Mouse (Mus musculus) forebrain, embryonic 11.5 days (tissue): Measurements from ENCODE around the gene Nfatc2ip. TPM values are rescaled to one million over a fixed set of nuclear protein-coding genes. Genes with fewer than 3 reads are reported as not detected.
"Not testable (repeated sequence)": the region's sequence is repeated elsewhere in the genome, so short reads cannot be mapped to it uniquely, and the experiment has no call there.

Source experiments
- ATAC-seq: fragments of 200-750 bp; cut with Nextera tagmentation; replicated peaks from 2 replicates; pipeline ENCODE4 v1.8.0; 2017; ENCODE audit warnings: moderate TSS enrichment; ENCODE audit not compliant: low FRiP score
- DNase-seq: peaks from one replicate; pipeline ENCODE4 v3.0.0-alpha.2; 2017; ENCODE audit warnings: low spot score
- H3K27ac ChIP-seq: fragments of 300-500 bp; sonication (generic); 2 replicates; pipeline ENCODE4 v1.5.1; 2014; ENCODE audit warnings: low read depth, low read length
- H3K27me3 ChIP-seq: fragments of 300-500 bp; sonication (generic); 2 replicates; pipeline ENCODE4 v1.6.1; 2014; ENCODE audit warnings: mild to moderate bottlenecking, low read length, mixed read lengths; ENCODE audit not compliant: control insufficient read depth, insufficient read depth
- H3K36me3 ChIP-seq: fragments of 300-500 bp; sonication (generic); 2 replicates; pipeline ENCODE4 v1.6.1; 2014; ENCODE audit warnings: mild to moderate bottlenecking, low read length, moderate library complexity, mixed read lengths; ENCODE audit not compliant: control insufficient read depth, insufficient read depth
- H3K4me1 ChIP-seq: fragments of 300-500 bp; sonication (generic); replicated peaks from 2 replicates; pipeline ENCODE4 v1.6.1; 2014; ENCODE audit warnings: low read length, mixed read lengths; ENCODE audit not compliant: control insufficient read depth, insufficient read depth
- H3K4me2 ChIP-seq: fragments of 300-500 bp; sonication (generic); 2 replicates; pipeline ENCODE4 v1.6.1; 2014; ENCODE audit warnings: low read depth, mild to moderate bottlenecking, low read length, moderate library complexity, mixed read lengths; ENCODE audit not compliant: severe bottlenecking
- H3K4me3 ChIP-seq: fragments of 300-500 bp; sonication (generic); 2 replicates; pipeline ENCODE4 v1.5.1; 2014; ENCODE audit warnings: low read depth, low read length
- H3K9ac ChIP-seq: fragments of 300-500 bp; sonication (generic); 2 replicates; pipeline ENCODE4 v1.6.1; 2014; ENCODE audit warnings: low read length
- H3K9me3 ChIP-seq: fragments of 300-500 bp; sonication (generic); 2 replicates; pipeline ENCODE4 v1.6.1; 2016; ENCODE audit warnings: low read length, mixed read lengths; ENCODE audit not compliant: control insufficient read depth
- WGBS: fragments of 180-500 bp; shearing (Covaris S2); extraction: QIAGEN DNeasy Blood & Tissue Kit; methylation state at CpG from one replicate; pipeline ENCODE4 v1.1.7; 2014; 5-methylcytosine and 5-hydroxymethylcytosine counted together
- polyA plus RNA-seq: library from polyadenylated mRNA; unstranded; fragments of >200 nt; fragmentation: Nextera tagmentation; extraction: Ambion mirVana; gene quantifications from 2 replicates; pipeline ENCODE4 v1.2.1, GENCODE M21; 2014

Gene Nfatc2ip
- polyA plus RNA-seq, 1 experiment from 2014 or later = 3.6 TPM

- DNase-seq = no peak
- H3K4me3 ChIP-seq = no peak overlapping the region
- no peak overlapping the region for H3K27ac ChIP-seq
- no peak overlapping the region for H3K9ac ChIP-seq
- ATAC-seq = no peak
- no peaks in the 10 kb centered on the region for H3K36me3 ChIP-seq
- H3K4me1 ChIP-seq = 0 out of 2 replicates have a peak, but pooled peaks cover 3% of the 10 kb centered on the region
- 95% methylated on average over 4 of the region's 4 CpGs for WGBS
- no peaks in the 10 kb centered on the region for H3K27me3 ChIP-seq
- H3K4me2 ChIP-seq = no peak overlapping the region
- no peaks in the 10 kb centered on the region for H3K9me3 ChIP-seq
Observed at GRCm38 (mm10) chr7:126397822-126398221, 1.3 kb upstream of the Nfatc2ip start.

GRCm38 (mm10) chr7:126397221-126397620 is 684 bp upstream of the Nfatc2ip start:
- H3K4me2 ChIP-seq = no peak overlapping the region; the same call in 1 of the 2 replicates
- no peak for DNase-seq
- no peaks in the 10 kb centered on the region for H3K27me3 ChIP-seq
- H3K4me3 ChIP-seq = peak overlapping the region; percentile 89; the same call in 1 of the 2 replicates
- H3K4me1 ChIP-seq = 0 out of 2 replicates have a peak, but pooled peaks cover 3% of the 10 kb centered on the region
- WGBS = 50% methylated on average over 6 of the region's 6 CpGs
- ATAC-seq = no peak
- peak overlapping the region; percentile 9; the same call in 1 of the 2 replicates for H3K9ac ChIP-seq
- no peaks in the 10 kb centered on the region for H3K9me3 ChIP-seq
- no peak overlapping the region for H3K27ac ChIP-seq
- no peaks in the 10 kb centered on the region for H3K36me3 ChIP-seq

GRCm38 (mm10) chr7:126392086-126392884 is 4.3 kb downstream of the Nfatc2ip start:
- WGBS = 91% methylated on average over 7 of the region's 7 CpGs
- H3K4me2 ChIP-seq, DNase-seq, H3K27ac ChIP-seq, H3K9me3 ChIP-seq, H3K9ac ChIP-seq, H3K4me1 ChIP-seq, H3K27me3 ChIP-seq, H3K4me3 ChIP-seq, ATAC-seq, H3K36me3 ChIP-seq: not testable (repeated sequence)

- Histone ChIP-seq H3K4me2 (no peak overlapping the region), H3K36me3 (no peaks in the 10 kb centered on the region; the same call in 1 of the 2 replicates), H3K9me3 (no peaks in the 10 kb centered on the region), H3K9ac (no peak overlapping the region), H3K4me1 (no peaks in the 10 kb centered on the region), H3K27ac (no peak overlapping the region), H3K27me3 (no peaks in the 10 kb centered on the region), H3K4me3 (no peak overlapping the region)
- DNase-seq = no peak
- WGBS = 92% methylated on average over 1 of the region's 1 CpGs
- no peak for ATAC-seq
Observed at GRCm38 (mm10) chr7:126388185-126388584, 8.4 kb downstream of the Nfatc2ip start.

- no peak for DNase-seq
- no peak for ATAC-seq
- no peaks in the 10 kb centered on the region; the same call in 1 of the 2 replicates for H3K36me3 ChIP-seq
- H3K9me3 ChIP-seq = no peaks in the 10 kb centered on the region
- H3K27ac ChIP-seq = no peak overlapping the region
- no peaks in the 10 kb centered on the region for H3K27me3 ChIP-seq
- no peak overlapping the region for H3K9ac ChIP-seq
- no peak overlapping the region for H3K4me2 ChIP-seq
- 91% methylated on average over 5 of the region's 5 CpGs for WGBS
- no peaks in the 10 kb centered on the region for H3K4me1 ChIP-seq
- H3K4me3 ChIP-seq = no peak overlapping the region
Observed at GRCm38 (mm10) chr7:126383565-126383964, 13.0 kb downstream of the Nfatc2ip start.

GRCm38 (mm10) chr7:126377278-126378158 is 19.0 kb downstream of the Nfatc2ip start, which contains the start of gene Spns1:
Gene Spns1 (minus strand): TSS chr7:126377450.
- WGBS = under 1% methylated on average over 33 of the region's 33 CpGs
- Histone ChIP-seq H3K4me1 (peaks cover 3% of the 10 kb centered on the region; the same call in 1 of the 2 replicates), H3K27me3 (no peaks in the 10 kb centered on the region), H3K9me3 (no peaks in the 10 kb centered on the region), H3K4me3 (peak within 1 kb of the TSS; percentile 89), H3K27ac (peak within 1 kb of the TSS; percentile 32), H3K36me3 (peaks cover 2% of the 10 kb centered on the region; the same call in 1 of the 2 replicates), H3K4me2 (peak within 1 kb of the TSS; percentile 84), H3K9ac (peak within 1 kb of the TSS; percentile 80)
- DNase-seq = peak; percentile 96
- peak; percentile 98 for ATAC-seq

GRCm38 (mm10) chr7:126376903-126377277 is 19.6 kb downstream of the Nfatc2ip start:
- Histone ChIP-seq H3K4me3 (peak overlapping the region; percentile 89), H3K9me3 (no peaks in the 10 kb centered on the region), H3K27ac (peak overlapping the region; percentile 18; the same call in 1 of the 2 replicates), H3K36me3 (peaks cover 3% of the 10 kb centered on the region; the same call in 1 of the 2 replicates), H3K9ac (peak overlapping the region; percentile 80), H3K4me1 (peaks cover 3% of the 10 kb centered on the region; the same call in 1 of the 2 replicates), H3K4me2 (peak overlapping the region; percentile 84), H3K27me3 (no peaks in the 10 kb centered on the region)
- WGBS = under 1% methylated on average over 27 of the region's 27 CpGs
- DNase-seq (peak; percentile 62), ATAC-seq (peak; percentile 75)

GRCm38 (mm10) chr7:126375012-126375411 is 21.5 kb downstream of the Nfatc2ip start:
- 78% methylated on average over 5 of the region's 5 CpGs for WGBS
- Histone ChIP-seq H3K4me3 (no peak overlapping the region), H3K36me3 (peaks cover 5% of the 10 kb centered on the region; the same call in 1 of the 2 replicates)

More at GRCm38 (mm10) chr7:126375012-126375411, 21.5 kb downstream of the Nfatc2ip start:
- no peak overlapping the region for H3K4me2 ChIP-seq
- H3K9me3 ChIP-seq = no peaks in the 10 kb centered on the region
- no peaks in the 10 kb centered on the region for H3K27me3 ChIP-seq
- DNase-seq (no peak), ATAC-seq (no peak)
- H3K4me1 ChIP-seq = peaks cover 3% of the 10 kb centered on the region; the same call in 1 of the 2 replicates
- H3K27ac ChIP-seq = no peak overlapping the region
- no peak overlapping the region for H3K9ac ChIP-seq
